Mouse (Mus musculus): ENCODE data around the gene Fxyd7.

The Fxyd7 gene

GRCm38 (mm10) chr7:31051321-31052021 is at the start of gene Fxyd7:
Fxyd7 (minus strand) TSS chr7:31051467.
- DNase-seq (ENCODE audit: low spot score in 2 of 2), result no peak

- no peak for DNase-seq (ENCODE audit: low spot score in 2 of 2)
Observed at GRCm38 (mm10) chr7:31100786-31101185, 49.5 kb upstream of the Fxyd7 start.

GRCm38 (mm10) chr7:31099612-31099982 is 48.3 kb upstream of the Fxyd7 start:
- no peak for DNase-seq (ENCODE audit: low spot score in 2 of 2)

- peak in 1 of 2 experiments; percentile 31 for DNase-seq (ENCODE audit: low spot score in 2 of 2)
Observed at GRCm38 (mm10) chr7:31098697-31099611, 47.7 kb upstream of the Fxyd7 start.

GRCm38 (mm10) chr7:31097583-31098248 is 46.4 kb upstream of the Fxyd7 start:
- DNase-seq (ENCODE audit: low spot score in 2 of 2), result peak; percentile 85 to 92

GRCm38 (mm10) chr7:31096892-31097564 is 45.8 kb upstream of the Fxyd7 start:
- no peak for DNase-seq (ENCODE audit: low spot score in 2 of 2)

GRCm38 (mm10) chr7:31094774-31095501 is 43.7 kb upstream of the Fxyd7 start:
- DNase-seq (ENCODE audit: low spot score in 2 of 2), result no peak

GRCm38 (mm10) chr7:31089721-31090120 is 38.5 kb upstream of the Fxyd7 start:
- no peak for DNase-seq (ENCODE audit: low spot score in 2 of 2)

GRCm38 (mm10) chr7:31088206-31088605 is 36.9 kb upstream of the Fxyd7 start:
- no peak for DNase-seq (ENCODE audit: low spot score in 2 of 2)

GRCm38 (mm10) chr7:31087262-31087661 is 36.0 kb upstream of the Fxyd7 start:
- DNase-seq (ENCODE audit: low spot score in 2 of 2), result no peak

- DNase-seq (ENCODE audit: low spot score in 2 of 2), result no peak
Observed at GRCm38 (mm10) chr7:31086175-31086755, 35.0 kb upstream of the Fxyd7 start.

GRCm38 (mm10) chr7:31085171-31085570 is 33.9 kb upstream of the Fxyd7 start:
- DNase-seq (ENCODE audit: low spot score in 2 of 2), result peak; percentile 77 to 78

- no peak for DNase-seq (ENCODE audit: low spot score in 2 of 2)
Observed at GRCm38 (mm10) chr7:31084140-31084539, 32.9 kb upstream of the Fxyd7 start.

- peak; percentile 90 for DNase-seq (ENCODE audit: low spot score in 2 of 2)
Observed at GRCm38 (mm10) chr7:31082831-31083588, 31.7 kb upstream of the Fxyd7 start.

- no peak for DNase-seq (ENCODE audit: low spot score in 2 of 2)
Observed at GRCm38 (mm10) chr7:31082106-31082505, 30.8 kb upstream of the Fxyd7 start.

- DNase-seq (ENCODE audit: low spot score in 2 of 2), result no peak
Observed at GRCm38 (mm10) chr7:31081106-31081505, 29.8 kb upstream of the Fxyd7 start.

GRCm38 (mm10) chr7:31080611-31081010 is 29.3 kb upstream of the Fxyd7 start:
- no peak for DNase-seq (ENCODE audit: low spot score in 2 of 2)

GRCm38 (mm10) chr7:31079670-31080069 is 28.4 kb upstream of the Fxyd7 start:
- no peak for DNase-seq (ENCODE audit: low spot score in 2 of 2)

- DNase-seq (ENCODE audit: low spot score in 2 of 2), result peak in 1 of 2 experiments; percentile 50
Observed at GRCm38 (mm10) chr7:31077885-31078445, 26.7 kb upstream of the Fxyd7 start.

- DNase-seq (ENCODE audit: low spot score in 2 of 2), result no peak
Observed at GRCm38 (mm10) chr7:31077470-31077869, 26.2 kb upstream of the Fxyd7 start.

Measured in heart, adult 9 months (tissue).